Mouse (Mus musculus) heart, embryonic 14.5 days (tissue): ENCODE measurements at regions not wholly inside any gene's neighbourhood (a gene's known extent, or its start where the extent isn't known, plus 50 kb on each side); places are given as distances from the start of the nearest gene placed in this dataset.

ENCODE experiments used
- ATAC-seq: fragments of 200-750 bp; cut with Nextera tagmentation; 2 replicates; pipeline ENCODE4 v1.8.0; 2017; ENCODE audit warnings: low read depth, moderate TSS enrichment; ENCODE audit not compliant: insufficient number of reproducible peaks, insufficient read depth, low FRiP score
- H3K27ac ChIP-seq, 2 experiments: fragments of 200-500 bp in 1 of 2; fragments of 300-500 bp in 1 of 2; sonication (generic) in 1 of 2; replicated peaks in 1 of 2; 2 replicates each; pipeline ENCODE4 v1.5.1; 2012 to 2014; ENCODE audit warnings: low read depth in 2 of 2, low read length in 2 of 2, control low read depth in 1 of 2, mild to moderate bottlenecking in 1 of 2, mixed read lengths in 1 of 2; ENCODE audit not compliant: control insufficient read depth in 1 of 2, insufficient read depth in 1 of 2
- H3K27me3 ChIP-seq: fragments of 300-500 bp; sonication (generic); 2 replicates; pipeline ENCODE4 v1.6.1; 2014; ENCODE audit warnings: mild to moderate bottlenecking, low read length, control low read depth; ENCODE audit not compliant: control insufficient read depth, insufficient read depth
- H3K36me3 ChIP-seq: fragments of 300-500 bp; sonication (generic); 2 replicates; pipeline ENCODE4 v1.6.1; 2014; ENCODE audit warnings: mild to moderate bottlenecking, control low read depth, low read length, mixed read lengths; ENCODE audit not compliant: control insufficient read depth, insufficient read depth
- H3K4me1 ChIP-seq, 2 experiments: fragments of 200-500 bp in 1 of 2; fragments of 300-500 bp in 1 of 2; sonication (generic) in 1 of 2; 2 replicates each; pipeline ENCODE4 v1.6.1; 2012 to 2014; ENCODE audit warnings: low read length in 2 of 2, control low read depth in 1 of 2, mixed read lengths in 1 of 2; ENCODE audit not compliant: control insufficient read depth in 2 of 2, insufficient read depth in 2 of 2
- H3K4me2 ChIP-seq: fragments of 300-500 bp; sonication (generic); 2 replicates; pipeline ENCODE4 v1.6.1; 2014; ENCODE audit warnings: mild to moderate bottlenecking, low read length
- H3K4me3 ChIP-seq, 2 experiments: fragments of 200-500 bp in 1 of 2; fragments of 300-500 bp in 1 of 2; sonication (generic) in 1 of 2; 2 replicates each; pipeline ENCODE4 v1.5.1; 2012 to 2014; ENCODE audit warnings: low read length in 2 of 2, mild to moderate bottlenecking in 2 of 2, control low read depth in 1 of 2, low read depth in 1 of 2, moderate library complexity in 1 of 2; ENCODE audit not compliant: control insufficient read depth in 1 of 2, insufficient read depth in 1 of 2
- H3K9ac ChIP-seq: fragments of 300-500 bp; sonication (generic); 2 replicates; pipeline ENCODE4 v1.6.1; 2014; ENCODE audit warnings: mild to moderate bottlenecking, low read length
- H3K9me3 ChIP-seq: fragments of 300-500 bp; sonication (generic); 2 replicates; pipeline ENCODE4 v1.6.1; 2016; ENCODE audit warnings: low read length, control low read depth; ENCODE audit not compliant: control insufficient read depth
- whole genome bisulfite sequencing: fragments of 180-500 bp; shearing (Covaris S2); extraction: QIAGEN DNeasy Blood & Tissue Kit; methylation state at CpG from one replicate; pipeline ENCODE4 v1.1.7; 2014; 5-methylcytosine and 5-hydroxymethylcytosine counted together

GRCm38 (mm10) chr5:28010529-28010928 lies 60.6 kb upstream of the Insig1 start:
- no peak for ATAC-seq

GRCm38 (mm10) chr5:28012496-28012895 lies 58.7 kb upstream of the Insig1 start:
- WGBS: 82% methylated on average over 2 of the region's 2 CpGs
- no peak overlapping the region for H3K4me3 ChIP-seq
- H3K27ac ChIP-seq: no peak overlapping the region
- H3K4me1 ChIP-seq: no peaks in the 10 kb centered on the region
- no peaks in the 10 kb centered on the region for H3K27me3 ChIP-seq
- peaks cover 5% of the 10 kb centered on the region; the same call in 1 of the 2 replicates for H3K9me3 ChIP-seq
- no peaks in the 10 kb centered on the region for H3K36me3 ChIP-seq
- no peak for ATAC-seq
- no peak overlapping the region for H3K9ac ChIP-seq
- H3K4me2 ChIP-seq: no peak overlapping the region

More at GRCm38 (mm10) chr5:28010529-28010928, 60.6 kb upstream of the Insig1 start:
- no peaks in the 10 kb centered on the region for H3K36me3 ChIP-seq
- H3K4me1 ChIP-seq: no peaks in the 10 kb centered on the region
- H3K4me2 ChIP-seq: no peak overlapping the region
- no peak overlapping the region for H3K4me3 ChIP-seq
- H3K9ac ChIP-seq: no peak overlapping the region
- peaks cover 5% of the 10 kb centered on the region; the same call in 1 of the 2 replicates for H3K9me3 ChIP-seq
- 90% methylated on average over 3 of the region's 3 CpGs for WGBS
- H3K27ac ChIP-seq: no peak overlapping the region
- H3K27me3 ChIP-seq: no peaks in the 10 kb centered on the region

- WGBS: 49% methylated on average over 6 of the region's 6 CpGs
These were observed 57.4 kb upstream of the Insig1 start for GRCm38 (mm10) chr5:28013619-28014273.

GRCm38 (mm10) chr5:28019864-28020263 lies 51.3 kb upstream of the Insig1 start:
- H3K4me2 ChIP-seq: no peak overlapping the region
- no peak for ATAC-seq
- peaks cover 4% of the 10 kb centered on the region; the same call in 1 of the 2 replicates for H3K9me3 ChIP-seq
- H3K4me3 ChIP-seq: no peak overlapping the region
- WGBS: 30% methylated on average over 3 of the region's 3 CpGs
- H3K27me3 ChIP-seq: no peaks in the 10 kb centered on the region
- no peak overlapping the region for H3K27ac ChIP-seq
- H3K4me1 ChIP-seq: no peaks in the 10 kb centered on the region
- H3K9ac ChIP-seq: no peak overlapping the region
- no peaks in the 10 kb centered on the region for H3K36me3 ChIP-seq

More at GRCm38 (mm10) chr5:28013619-28014273, 57.4 kb upstream of the Insig1 start:
- Histone ChIP-seq H3K9me3 (peaks cover 5% of the 10 kb centered on the region; the same call in 1 of the 2 replicates), H3K4me1 (no peaks in the 10 kb centered on the region), H3K27me3 (no peaks in the 10 kb centered on the region), H3K9ac (no peak overlapping the region), H3K4me3 (no peak overlapping the region), H3K27ac (no peak overlapping the region), H3K4me2 (no peak overlapping the region), H3K36me3 (no peaks in the 10 kb centered on the region)
- ATAC-seq: no peak
